Mouse (Mus musculus) Muller cell, postnatal 12 days (primary cell): ENCODE data around the gene Kazald1.
A peak's percentile ranks its signal among the peaks of the same experiment; 100 is the strongest.

Experiments used
- DNase-seq: peaks from one replicate; pipeline ENCODE4 v3.0.0-alpha.2; 2015; ENCODE audit errors: inconsistent ontology term

Kazald1 gene

DNA sequence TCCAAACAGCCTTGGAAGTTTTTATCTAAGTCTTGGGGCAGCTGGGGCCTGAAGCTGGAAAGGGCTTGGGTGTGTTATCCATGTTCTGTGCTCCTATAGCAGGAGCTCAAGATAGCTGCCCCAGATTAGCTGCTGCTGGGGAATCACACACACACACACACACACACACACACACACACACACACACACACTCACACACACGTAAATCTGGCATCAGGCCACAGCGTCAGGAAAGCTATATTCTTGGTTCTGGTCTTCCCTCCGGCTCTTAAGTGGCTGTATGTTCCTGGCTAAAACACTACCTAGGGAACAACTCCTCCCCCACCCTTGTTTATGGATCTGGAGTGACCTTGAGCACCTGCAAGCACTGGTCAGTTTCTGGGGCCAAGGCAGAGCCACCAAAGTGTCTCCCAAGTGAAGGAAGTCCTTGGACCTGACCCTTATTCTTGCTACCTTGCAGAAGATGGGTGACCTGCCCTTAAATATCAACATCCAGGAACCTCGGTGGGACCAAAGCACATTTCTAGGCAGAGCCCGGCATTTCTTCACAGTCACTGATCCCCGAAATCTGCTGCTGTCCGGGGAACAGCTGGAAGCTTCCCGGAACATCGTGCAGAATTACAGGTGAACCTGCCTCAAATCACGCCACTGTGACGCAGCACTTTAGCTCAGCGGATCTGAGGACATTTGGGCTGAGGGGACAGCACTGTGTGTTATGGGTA lies 26.2 kb upstream of the Kazald1 start:
- no peak for DNase-seq

DNA sequence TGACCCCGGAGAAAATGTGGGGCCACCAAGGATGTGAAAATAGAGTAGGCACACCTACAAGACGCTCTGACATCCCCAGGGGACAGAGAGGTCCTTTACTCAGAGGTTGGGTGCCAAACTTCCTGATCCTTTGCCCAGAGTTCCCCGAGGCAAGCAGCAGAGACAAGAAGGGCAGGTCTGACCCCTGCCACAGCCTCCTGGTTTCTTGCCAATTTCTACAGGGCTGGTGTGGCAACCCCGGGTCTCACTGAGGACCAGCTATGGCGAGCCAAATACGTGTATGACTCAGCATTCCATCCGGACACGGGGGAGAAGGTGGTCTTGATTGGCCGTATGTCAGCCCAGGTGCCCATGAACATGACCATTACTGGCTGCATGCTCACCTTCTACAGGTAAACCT lies 25.5 kb upstream of the Kazald1 start:
- no peak for DNase-seq

DNA sequence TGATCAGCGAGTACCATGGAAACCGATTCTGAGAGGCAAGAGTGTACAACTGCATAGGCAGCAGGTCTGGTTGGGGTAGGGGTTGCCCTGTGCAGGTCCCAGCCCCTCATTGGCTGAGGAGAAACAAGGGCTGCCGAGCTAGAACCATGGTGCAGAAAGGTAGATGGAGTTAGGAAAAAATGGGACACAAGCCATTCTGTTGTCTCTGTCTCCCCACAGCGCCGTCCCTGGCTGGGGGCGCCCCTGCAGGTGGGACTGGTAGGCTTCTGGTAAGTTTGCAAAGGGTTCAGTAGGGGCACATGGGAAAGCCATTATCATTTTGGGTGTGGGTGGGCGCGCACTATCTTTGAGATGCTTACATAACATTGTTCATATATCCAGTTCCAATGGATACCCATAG lies 21.6 kb upstream of the Kazald1 start:
- no peak for DNase-seq

DNA sequence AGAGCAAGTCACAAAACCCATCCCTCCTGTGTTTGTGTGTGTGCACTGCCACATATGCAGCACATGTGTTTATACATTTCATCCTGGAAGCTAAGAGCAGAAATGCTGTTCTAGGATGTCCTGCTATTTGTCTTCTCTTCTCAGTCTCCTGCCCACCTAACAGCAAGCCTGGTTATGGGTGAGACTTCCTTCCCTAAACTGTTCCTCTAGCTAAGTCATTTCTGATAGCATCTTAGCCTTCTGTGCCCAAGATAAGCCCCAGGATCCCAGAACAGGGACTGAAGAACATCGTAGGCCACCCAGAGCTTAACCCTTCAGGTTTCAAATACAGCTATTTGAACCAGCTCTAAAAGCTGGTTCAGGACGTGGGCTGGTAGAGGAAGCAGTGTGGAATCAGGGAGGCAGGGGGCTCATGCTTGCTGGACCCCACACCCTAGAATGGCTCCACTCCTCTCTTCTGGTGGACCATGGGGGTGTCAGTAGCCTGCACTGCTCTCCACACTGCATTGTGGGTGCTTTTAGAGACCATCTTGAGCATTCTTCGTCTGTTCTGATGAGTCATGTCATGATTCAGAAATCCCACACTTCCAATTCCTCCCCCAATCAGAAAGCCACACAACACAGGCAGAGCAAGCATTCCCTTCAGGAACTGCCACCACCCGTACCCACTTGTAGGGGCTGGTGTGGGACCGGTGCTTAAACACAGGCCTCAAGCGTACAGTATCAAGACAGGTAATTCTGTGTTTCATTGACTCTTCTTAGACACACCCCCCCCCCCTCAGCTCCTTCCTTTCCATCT lies 19.9 kb upstream of the Kazald1 start:
- DNase-seq = peak; percentile 71

DNA sequence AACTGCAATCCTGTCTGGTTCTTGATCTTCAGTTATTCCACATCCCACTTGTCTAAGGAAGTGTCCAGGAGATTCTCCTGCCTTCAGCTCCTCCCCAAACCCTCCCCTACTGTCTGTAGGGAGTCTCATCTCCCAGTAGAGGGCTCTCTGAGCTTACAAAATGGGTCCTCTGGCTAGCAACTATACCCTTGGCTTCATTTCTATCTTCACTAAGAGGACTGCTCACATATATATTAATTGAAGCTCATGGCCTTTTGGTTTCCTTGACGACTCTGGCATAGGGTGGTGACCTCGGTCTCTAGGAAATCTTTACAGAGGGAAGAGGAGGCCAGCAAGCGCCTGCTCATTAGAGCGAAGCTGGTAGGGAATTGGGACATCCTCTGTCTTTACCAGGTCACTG lies 18.7 kb upstream of the Kazald1 start:
- peak; percentile 67 for DNase-seq

DNA sequence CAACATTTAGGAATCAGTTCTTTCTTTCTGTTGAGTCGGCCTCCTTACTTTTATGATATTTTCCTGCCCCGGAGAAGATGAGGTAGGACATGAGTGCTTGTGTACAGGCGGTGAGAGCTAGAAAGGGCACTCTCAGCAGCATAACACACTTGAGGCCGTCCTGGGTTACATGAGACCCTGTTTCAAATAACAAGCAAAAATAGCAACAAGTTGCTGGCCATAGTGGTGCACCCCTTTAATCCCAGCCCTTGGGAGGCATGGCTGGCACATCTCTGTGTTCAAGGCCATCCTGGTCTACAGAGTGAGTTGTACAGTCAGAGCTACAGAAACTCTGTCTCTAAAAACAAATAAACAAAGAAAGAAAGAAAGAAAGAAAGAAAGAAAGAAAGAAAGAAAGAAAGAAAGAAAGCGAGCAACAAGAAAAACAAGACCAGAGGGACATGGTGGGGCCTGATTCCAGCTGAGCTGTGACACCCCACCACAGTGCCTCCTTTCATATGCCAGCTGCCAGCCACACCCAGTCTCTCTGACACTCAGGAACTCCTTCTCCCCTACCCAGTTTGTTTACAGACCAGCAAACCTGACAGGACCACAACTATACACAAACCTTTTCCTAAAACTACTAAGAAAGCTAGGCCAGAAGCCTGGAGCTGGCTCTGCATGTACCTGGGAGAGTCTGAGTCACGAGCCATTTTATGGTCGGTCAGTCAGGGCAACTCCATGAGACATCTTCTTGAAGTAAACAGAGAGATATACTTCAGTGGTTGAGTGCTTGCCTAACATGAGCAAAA lies 17.9 kb upstream of the Kazald1 start:
- DNase-seq = no peak

DNA sequence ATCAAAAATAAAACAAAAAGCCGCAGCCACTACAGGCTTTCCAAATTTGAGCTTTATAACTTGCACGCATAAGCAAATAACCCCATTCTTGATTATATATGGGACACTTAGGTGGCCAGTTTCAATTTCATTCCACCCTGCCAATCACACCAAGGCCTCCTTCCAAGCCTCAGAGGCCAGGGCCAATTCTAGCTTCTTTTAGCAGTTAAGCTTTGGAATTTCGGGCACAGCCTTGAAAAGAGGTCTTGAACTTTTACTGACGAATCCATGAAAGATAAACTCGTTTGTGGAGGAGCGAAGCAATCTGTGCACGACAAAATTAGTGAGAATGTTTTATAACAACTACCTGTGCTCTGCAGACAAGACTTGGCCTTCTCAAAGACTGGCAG lies 17.3 kb upstream of the Kazald1 start:
- no peak for DNase-seq

DNA sequence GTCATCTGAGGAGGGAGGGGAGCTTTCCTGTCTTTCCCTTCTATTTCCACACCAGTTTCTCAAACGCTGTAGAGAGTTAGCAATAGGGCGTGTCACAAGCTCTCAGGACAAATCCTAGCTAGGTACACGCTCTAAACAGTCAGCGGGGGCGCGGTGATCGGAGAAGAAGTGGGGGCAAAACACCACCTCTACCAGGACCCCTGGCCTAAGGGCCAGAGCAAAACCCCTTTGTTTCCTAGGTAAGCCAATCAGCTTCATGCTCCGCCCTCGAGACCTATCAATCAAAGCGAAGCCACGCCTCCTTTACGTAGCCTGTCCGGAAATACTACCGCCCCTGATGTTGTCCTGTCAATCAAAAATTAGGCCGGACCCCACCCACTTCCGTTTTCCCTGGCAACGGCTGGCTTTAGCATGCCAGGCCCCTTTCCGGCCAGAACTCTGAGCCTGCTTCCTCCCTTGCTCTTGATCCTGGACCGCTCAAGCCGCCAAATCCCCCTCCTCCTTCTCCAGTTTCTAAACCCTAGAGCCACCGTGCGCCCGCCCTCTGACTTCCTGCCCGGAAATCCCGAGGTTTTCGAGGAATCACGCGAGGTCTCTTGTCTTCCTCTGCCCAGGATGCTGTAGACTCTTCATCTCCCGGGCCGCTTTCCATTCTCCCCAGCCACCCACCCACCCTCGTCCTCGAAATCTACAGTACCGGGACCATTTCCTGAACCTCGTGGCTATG lies 16.8 kb upstream of the Kazald1 start:
- peak; percentile 98 for DNase-seq

DNA sequence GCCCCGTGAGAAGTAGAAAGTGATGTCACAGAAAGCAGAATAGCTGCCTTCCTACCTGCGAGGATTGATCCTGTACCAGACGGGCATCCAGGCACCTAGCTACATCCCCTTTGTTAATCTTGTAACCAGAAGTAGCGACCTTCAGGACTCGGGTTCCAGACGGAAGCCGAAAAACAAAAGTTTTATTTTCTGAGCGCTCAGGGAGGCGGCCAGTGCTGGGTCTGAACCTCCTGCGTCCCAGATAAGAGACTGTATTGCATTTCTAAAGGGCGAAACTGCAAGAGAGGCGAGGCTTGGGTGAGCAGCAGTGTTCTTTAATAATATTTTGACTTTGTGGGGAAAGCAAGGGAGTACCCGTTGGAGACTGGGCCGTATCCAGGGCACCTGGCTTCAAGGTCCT lies 16.2 kb upstream of the Kazald1 start:
- no peak for DNase-seq

DNA sequence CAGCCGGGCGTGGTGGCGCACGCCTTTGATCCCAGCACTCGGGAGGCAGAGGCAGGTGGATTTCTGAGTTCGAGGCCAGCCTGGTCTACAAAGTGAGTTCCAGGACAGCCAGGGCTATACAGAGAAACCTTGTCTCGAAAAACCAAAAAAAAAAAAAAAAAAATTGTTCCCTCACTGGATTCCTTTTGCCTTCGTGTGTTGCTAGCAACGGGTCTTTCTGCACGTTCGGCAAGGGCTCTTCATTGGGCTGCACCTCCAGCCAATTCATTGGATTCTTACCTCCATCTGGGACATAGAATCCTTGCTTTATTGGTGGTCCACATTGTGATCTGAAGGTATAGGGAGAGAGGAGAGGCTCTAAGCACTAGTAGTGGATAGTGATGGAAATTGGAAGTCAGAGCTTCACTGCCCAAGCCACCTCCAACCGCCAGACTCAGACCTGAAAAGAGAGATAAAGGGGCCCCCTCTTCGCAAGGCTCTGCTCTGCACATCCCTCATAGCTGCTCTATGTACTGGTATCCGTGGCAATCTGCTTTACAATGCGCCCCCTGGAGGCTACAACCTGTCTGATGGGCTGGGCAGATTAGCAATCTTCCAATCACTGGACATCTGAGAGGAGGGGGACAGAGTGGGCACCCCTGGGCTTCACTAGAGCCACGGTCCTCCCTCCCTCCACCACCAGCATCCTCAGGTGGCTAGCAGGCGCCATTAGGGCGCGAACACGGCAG lies 11.3 kb upstream of the Kazald1 start:
- no peak for DNase-seq

DNA sequence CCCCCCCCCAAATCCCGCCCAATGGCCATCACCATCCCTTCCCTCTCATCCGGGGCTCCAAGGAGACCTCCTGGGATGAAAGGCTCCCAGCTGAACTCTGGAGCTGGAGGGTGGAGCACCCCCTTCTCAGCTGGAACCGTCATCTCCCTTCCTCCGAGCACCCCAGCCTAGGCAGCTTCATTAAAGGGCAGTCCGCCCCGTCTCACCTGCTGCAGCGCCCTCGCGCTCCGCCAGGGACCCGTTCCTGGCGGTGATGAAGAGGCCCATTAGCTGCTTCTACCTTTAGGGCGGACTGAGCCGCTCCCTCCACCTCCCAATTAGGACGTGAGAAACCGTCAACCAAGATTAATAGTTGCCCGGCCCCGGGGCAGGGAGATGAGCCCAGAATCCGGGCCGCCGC lies 9.8 kb upstream of the Kazald1 start:
- no peak for DNase-seq

DNA sequence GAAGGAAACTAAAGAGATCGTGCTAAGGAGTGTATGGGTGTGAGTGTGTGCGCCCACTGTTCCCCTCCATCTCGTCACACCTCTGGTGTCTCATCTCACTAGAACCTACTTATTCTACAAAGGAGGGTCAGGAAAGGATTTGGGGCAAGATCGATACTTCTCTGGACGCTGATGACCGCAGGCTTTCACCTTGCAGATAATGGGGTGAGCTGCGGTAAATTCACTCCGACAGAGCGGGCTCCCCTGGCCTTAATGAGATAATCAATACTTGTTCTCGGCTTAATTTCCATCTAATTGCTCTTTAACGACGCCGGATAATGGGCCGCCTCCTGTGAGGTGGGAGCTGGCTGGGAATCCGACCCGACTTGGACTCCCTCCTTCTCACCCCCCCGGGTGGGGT lies 7.9 kb upstream of the Kazald1 start:
- no peak for DNase-seq

DNA sequence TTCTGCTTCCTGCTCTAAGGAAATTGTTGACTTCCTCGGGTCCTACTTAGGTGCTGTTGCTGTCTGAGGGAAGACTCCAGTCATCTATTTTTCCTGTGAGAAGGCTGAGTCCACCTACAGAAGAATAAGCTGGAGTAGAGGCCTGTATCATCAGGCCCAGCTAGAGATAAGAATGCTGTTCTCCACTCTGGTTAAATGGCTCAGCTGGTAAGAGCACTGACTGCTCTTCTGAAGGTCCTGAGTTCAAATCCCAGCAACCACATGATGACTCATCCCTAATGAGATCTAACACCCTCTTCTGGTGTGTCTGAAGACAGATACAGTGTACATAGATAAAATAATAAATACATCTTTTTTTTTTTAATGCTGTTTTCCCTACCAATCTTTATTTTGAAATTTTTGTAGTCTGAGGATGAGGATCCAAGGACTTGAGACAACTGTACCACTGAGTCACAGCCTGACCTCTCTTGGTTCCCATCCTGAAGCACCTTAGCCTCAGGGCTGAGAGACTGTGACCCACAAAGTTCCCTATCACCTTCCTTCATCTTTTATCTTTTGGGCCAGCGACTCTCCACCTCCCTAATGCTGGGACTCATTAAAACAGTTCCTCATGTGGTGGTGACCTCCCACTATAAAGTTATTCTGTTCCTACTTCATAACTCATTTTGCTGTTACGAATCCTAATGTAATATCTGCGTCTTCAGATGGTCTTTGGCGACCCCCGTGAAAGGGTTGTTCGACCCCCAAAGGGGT lies 7.1 kb upstream of the Kazald1 start:
- no peak for DNase-seq

DNA sequence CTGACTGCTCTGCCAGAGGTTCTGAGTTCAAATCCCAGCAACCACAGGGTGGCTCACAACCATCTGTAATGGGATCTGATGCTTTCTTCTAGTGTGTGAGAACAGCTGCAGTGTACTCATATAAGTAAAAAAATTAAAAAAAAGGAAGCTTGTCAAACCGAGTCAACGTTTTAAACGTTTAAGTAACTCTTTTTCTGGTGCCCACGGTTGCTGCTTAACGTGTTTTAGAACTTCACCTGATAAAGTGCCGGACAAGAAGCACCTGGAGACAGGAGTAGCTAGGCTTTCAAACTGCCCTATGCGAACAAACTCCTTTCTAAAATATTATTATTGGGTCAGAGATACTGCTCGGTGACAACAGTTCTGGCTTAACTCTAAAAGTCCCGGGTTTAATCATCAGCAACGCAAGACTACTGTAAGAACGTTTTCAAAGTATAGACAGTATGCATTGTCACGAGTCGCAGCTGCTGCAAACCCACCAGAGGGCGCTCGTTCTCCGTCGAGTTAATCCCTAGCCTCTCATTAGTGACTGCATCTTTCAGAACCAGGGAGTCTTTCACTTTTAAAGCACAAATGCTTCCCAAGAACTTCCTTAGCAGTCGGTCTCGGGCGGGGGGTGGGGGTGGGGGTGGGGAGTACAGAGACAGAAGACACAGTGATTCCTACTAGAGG lies 1.0 kb upstream of the Kazald1 start:
- DNase-seq = peak; percentile 73

DNA sequence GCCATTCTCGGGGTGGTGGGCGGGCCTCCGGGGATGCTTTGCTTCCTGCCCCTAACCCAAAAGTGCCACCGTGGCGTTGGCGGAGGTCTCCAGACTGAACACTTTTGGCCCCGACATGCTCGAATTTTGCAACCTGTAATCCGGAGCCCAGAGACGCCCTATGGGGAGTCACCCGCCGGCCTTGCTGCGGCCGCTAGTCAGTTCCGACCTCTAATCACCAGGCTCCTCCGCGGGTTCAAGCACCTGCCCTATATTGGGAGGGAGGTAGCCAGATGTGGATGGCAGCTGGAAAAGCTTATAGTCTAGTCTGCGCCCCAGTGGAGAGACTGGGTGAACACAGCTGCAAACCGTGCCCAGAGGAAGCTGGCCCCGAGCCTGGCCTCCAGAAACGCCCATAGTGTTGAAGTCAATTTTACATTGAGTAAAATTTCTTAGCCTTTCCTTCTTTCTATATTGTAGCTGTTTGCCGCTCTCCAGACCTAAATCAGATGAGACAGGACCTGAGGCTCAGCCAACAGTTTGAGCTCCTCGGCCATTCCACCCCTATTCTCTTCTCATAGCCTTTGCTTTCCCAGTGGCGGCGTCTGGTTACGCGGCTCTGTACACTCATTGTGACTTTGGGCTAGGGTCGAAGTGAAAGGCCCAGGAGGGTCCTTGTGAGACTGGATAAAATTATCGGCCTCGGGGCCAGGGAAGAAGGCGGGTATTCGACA lies 438 bp downstream of the Kazald1 start:
- no peak for DNase-seq

DNA sequence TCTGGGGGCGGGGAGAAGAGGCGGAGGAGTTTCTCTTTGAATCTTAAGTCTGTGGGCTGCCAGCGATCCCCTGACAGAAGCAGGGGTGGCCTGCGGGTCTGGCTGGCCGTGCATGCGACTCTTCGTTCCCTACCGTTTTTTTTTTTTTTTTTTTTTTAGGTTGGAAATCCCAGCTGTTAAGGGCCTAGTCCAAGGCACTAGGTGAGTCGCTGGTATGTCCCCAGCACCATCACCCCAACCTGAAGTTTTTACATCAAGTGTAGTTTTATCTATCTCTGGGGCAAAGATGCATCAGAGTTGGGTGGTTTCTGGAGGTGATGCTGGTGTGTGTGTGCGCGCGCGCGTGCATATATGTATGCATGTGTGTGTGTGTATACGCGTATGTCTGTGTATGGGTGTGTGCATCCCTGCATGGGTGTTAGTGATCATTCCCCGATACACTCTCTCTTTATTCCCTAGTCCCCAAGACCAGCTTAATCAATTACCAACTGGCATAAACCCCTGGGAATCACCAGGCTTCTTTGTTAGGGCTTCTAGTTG lies 1.1 kb downstream of the Kazald1 start:
- DNase-seq = no peak

DNA sequence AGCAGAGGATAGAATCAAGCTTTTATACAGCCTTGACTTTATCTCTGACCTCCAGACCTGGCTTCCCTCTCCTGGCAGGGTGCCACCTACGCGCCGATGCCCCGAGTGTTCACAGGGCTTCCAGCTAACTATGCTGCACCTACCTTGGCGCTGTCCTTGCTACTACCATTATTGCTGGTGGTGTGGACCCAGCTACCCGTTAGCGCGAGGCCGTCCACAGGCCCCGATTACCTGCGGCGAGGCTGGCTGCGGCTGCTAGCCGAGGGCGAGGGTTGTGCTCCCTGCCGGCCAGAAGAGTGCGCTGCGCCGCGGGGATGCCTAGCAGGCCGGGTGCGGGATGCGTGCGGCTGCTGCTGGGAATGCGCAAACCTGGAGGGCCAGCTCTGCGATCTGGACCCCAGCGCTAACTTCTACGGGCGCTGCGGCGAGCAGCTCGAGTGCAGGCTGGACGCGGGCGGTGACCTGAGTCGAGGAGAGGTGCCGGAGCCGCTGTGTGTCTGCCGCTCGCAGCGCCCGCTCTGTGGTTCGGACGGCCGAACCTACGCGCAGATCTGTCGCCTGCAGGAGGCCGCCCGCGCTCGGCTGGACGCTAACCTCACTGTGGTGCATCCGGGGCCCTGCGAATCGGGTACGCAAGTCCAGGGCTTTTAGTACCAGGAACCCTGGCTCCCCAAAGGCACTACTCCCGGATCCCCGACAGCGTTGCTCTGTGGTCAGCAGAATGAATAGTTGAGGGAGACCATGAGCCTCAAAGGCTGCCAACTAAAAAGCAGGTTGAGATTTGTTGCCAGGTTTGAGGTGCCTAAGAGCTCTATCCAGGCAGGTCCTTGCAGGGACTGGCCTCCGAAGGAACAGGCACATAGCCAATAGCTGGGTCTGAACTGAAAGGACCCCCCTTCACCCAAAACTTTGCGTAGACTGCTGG lies 1.8 kb downstream of the Kazald1 start:
- peak; percentile 62 for DNase-seq
